Mouse (Mus musculus): ENCODE measurements around the gene Clcn1. TPM values are rescaled to one million over a fixed set of nuclear protein-coding genes. Genes with fewer than 3 reads are reported as not detected.
A peak's percentile ranks its signal among the peaks of the same experiment; 100 is the strongest.

Gene Clcn1
- total and polyA plus RNA-seq, 3 experiments: 0.11 to 0.45 TPM; not detected in 1

- no peak for ATAC-seq (ENCODE audit: extremely low read depth, insufficient number of reproducible peaks, low FRiP score, poor library complexity, severe bottlenecking)
- peaks cover 43% of the 10 kb centered on the region for H3K4me1 ChIP-seq (ENCODE audit: insufficient read depth, low read depth, low read length)
These were observed 62.0 kb downstream of the Clcn1 start for GRCm38 (mm10) chr6:42348281-42349005.

DNA sequence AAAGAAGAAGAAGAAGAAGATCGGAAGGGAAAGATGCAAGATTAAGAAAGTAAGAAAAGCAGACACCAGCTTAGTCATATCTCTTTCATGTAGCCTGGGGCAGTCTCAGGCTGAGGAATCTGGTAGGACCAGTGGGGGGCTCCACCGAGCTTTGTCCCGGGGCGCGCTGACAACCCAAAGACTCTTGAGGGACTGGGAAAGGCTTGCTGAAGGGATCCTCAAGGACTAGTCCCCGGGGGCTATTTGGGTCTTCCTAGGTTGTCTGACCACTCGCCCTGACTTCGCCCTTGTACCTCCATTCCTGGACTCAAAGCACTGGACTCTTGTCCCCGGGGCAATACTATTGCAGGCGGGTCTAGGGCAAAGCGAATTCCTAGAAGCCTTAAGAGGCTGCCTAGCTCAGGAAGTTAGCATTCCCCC, 62.5 kb downstream of the Clcn1 start:
- Histone ChIP-seq H3K9me3 (replicated peaks) (no peaks in the 10 kb centered on the region), H3K27me3 (ENCODE audit: insufficient read depth, low read length) (peaks cover 13% of the 10 kb centered on the region; the same call in 1 of the 2 replicates), H3K36me3 (replicated peaks) (peaks cover 6% of the 10 kb centered on the region), H3K4me3 (ENCODE audit: low read depth, low read length) (peak overlapping the region; percentile 81), H3K4me1 (ENCODE audit: insufficient read depth, low read depth, low read length) (peaks cover 47% of the 10 kb centered on the region)
- DNase-seq (ENCODE audit: low spot score) (peak; percentile 79), ATAC-seq (ENCODE audit: extremely low read depth, insufficient number of reproducible peaks, low FRiP score, poor library complexity, severe bottlenecking) (0 out of 2 replicates have a peak, but pooled peaks have one; percentile 22)
- no peak for TF ChIP-seq CTCF (IDR thresholded peaks at IDR 0.05; ENCODE audit: low read depth, low read length)
- no peak for TF ChIP-seq TAL1 (conservative IDR thresholded peaks at IDR 0.05; ENCODE audit: low read depth, low read length)
- TF ChIP-seq GATA1 (IDR thresholded peaks at IDR 0.05; ENCODE audit: borderline replicate concordance, low read length): no peak
- no peak for TF ChIP-seq POLR2AphosphoS5 (IDR thresholded peaks at IDR 0.05; ENCODE audit: insufficient replicate concordance, low read depth, low read length)
- TF ChIP-seq GATA2 (IDR thresholded peaks at IDR 0.05; ENCODE audit: borderline replicate concordance, low read depth, low read length): no peak

More at GRCm38 (mm10) chr6:42348281-42349005, 62.0 kb downstream of the Clcn1 start:
- H3K27me3 ChIP-seq (ENCODE audit: insufficient read depth, low read length): peaks cover 18% of the 10 kb centered on the region
- H3K4me3 ChIP-seq (ENCODE audit: low read depth, low read length): no peak overlapping the region
- DNase-seq (ENCODE audit: low spot score): no peak
- H3K9me3 ChIP-seq (replicated peaks): no peaks in the 10 kb centered on the region
- peaks cover 6% of the 10 kb centered on the region for H3K36me3 ChIP-seq (replicated peaks)
- TF ChIP-seq CTCF (IDR thresholded peaks at IDR 0.05; ENCODE audit: low read depth, low read length): no peak
- TF ChIP-seq GATA1 (IDR thresholded peaks at IDR 0.05; ENCODE audit: borderline replicate concordance, low read length): no peak
- TF ChIP-seq POLR2AphosphoS5 (IDR thresholded peaks at IDR 0.05; ENCODE audit: insufficient replicate concordance, low read depth, low read length): no peak
- TF ChIP-seq GATA2 (IDR thresholded peaks at IDR 0.05; ENCODE audit: borderline replicate concordance, low read depth, low read length): no peak
- no peak for TF ChIP-seq TAL1 (conservative IDR thresholded peaks at IDR 0.05; ENCODE audit: low read depth, low read length)

- H3K9me3 ChIP-seq (replicated peaks): no peaks in the 10 kb centered on the region
- TF ChIP-seq POLR2AphosphoS5 (IDR thresholded peaks at IDR 0.05; ENCODE audit: insufficient replicate concordance, low read depth, low read length) (no peak), TAL1 (conservative IDR thresholded peaks at IDR 0.05; ENCODE audit: low read depth, low read length) (no peak), CTCF (IDR thresholded peaks at IDR 0.05; ENCODE audit: low read depth, low read length) (no peak), GATA1 (IDR thresholded peaks at IDR 0.05; ENCODE audit: borderline replicate concordance, low read length) (no peak), GATA2 (IDR thresholded peaks at IDR 0.05; ENCODE audit: borderline replicate concordance, low read depth, low read length) (no peak)
These were observed 63.0 kb downstream of the Clcn1 start, which contains the start of gene Zyx for GRCm38 (mm10) chr6:42349426-42350020. Zyx (plus strand) TSS chr6:42349630.

GRCm38 (mm10) chr6:42350021-42350967, 63.8 kb downstream of the Clcn1 start:
- peak; percentile 32 for DNase-seq (ENCODE audit: low spot score)
- H3K4me1 ChIP-seq (ENCODE audit: insufficient read depth, low read depth, low read length): peaks cover 57% of the 10 kb centered on the region
- ATAC-seq (ENCODE audit: extremely low read depth, insufficient number of reproducible peaks, low FRiP score, poor library complexity, severe bottlenecking): no peak
- peaks cover 6% of the 10 kb centered on the region for H3K36me3 ChIP-seq (replicated peaks)
- TF ChIP-seq POLR2AphosphoS5 (IDR thresholded peaks at IDR 0.05; ENCODE audit: insufficient replicate concordance, low read depth, low read length) (no peak), GATA1 (IDR thresholded peaks at IDR 0.05; ENCODE audit: borderline replicate concordance, low read length) (no peak), GATA2 (IDR thresholded peaks at IDR 0.05; ENCODE audit: borderline replicate concordance, low read depth, low read length) (no peak), TAL1 (conservative IDR thresholded peaks at IDR 0.05; ENCODE audit: low read depth, low read length) (no peak), CTCF (IDR thresholded peaks at IDR 0.05; ENCODE audit: low read depth, low read length) (no peak)
- peaks cover 9% of the 10 kb centered on the region; the same call in 1 of the 2 replicates for H3K27me3 ChIP-seq (ENCODE audit: insufficient read depth, low read length)
- H3K4me3 ChIP-seq (ENCODE audit: low read depth, low read length): peak overlapping the region; percentile 81
- no peaks in the 10 kb centered on the region for H3K9me3 ChIP-seq (replicated peaks)

More at GRCm38 (mm10) chr6:42349426-42350020, 63.0 kb downstream of the Clcn1 start, which contains the start of gene Zyx:
- Histone ChIP-seq H3K4me1 (ENCODE audit: insufficient read depth, low read depth, low read length) (peaks cover 52% of the 10 kb centered on the region), H3K36me3 (replicated peaks) (peaks cover 6% of the 10 kb centered on the region), H3K27me3 (ENCODE audit: insufficient read depth, low read length) (peaks cover 10% of the 10 kb centered on the region; the same call in 1 of the 2 replicates), H3K4me3 (ENCODE audit: low read depth, low read length) (peak within 1 kb of the TSS; percentile 81)
- DNase-seq (ENCODE audit: low spot score): peak; percentile 95
- ATAC-seq (ENCODE audit: extremely low read depth, insufficient number of reproducible peaks, low FRiP score, poor library complexity, severe bottlenecking): peak; percentile 78

DNA sequence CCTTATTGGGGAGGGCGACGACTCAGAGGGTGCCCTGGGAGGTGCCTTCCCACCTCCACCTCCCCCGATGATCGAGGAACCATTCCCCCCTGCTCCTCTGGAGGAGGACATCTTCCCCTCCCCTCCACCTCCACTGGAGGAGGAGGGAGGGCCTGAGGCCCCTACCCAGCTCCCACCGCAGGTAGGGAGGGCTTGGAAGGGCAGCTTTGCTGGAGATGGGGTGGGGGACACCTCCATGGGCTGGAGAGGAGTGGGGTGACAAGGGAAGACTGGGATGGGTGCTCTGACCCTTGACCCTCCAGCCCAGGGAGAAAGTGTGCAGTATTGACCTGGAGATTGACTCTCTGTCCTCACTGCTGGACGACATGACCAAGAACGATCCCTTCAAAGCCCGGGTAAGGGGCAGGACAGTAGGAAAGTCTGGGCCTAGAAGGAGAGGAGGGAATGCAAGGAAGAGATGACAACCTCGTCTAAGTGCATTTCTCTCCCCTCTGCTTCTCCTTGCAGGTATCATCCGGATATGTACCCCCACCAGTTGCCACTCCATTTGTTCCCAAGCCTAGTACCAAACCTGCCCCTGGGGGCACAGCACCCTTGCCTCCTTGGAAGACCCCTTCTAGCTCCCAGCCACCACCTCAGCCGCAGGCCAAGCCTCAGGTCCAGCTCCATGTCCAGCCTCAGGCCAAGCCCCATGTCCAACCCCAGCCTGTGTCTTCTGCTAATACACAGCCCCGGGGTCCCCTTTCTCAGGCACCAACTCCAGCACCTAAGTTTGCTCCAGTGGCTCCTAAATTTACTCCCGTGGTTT, 64.7 kb downstream of the Clcn1 start:
- TF ChIP-seq GATA2 (IDR thresholded peaks at IDR 0.05; ENCODE audit: borderline replicate concordance, low read depth, low read length) (no peak), GATA1 (IDR thresholded peaks at IDR 0.05; ENCODE audit: borderline replicate concordance, low read length) (no peak), CTCF (IDR thresholded peaks at IDR 0.05; ENCODE audit: low read depth, low read length) (no peak), TAL1 (conservative IDR thresholded peaks at IDR 0.05; ENCODE audit: low read depth, low read length) (no peak), POLR2AphosphoS5 (IDR thresholded peaks at IDR 0.05; ENCODE audit: insufficient replicate concordance, low read depth, low read length) (no peak)

More for the DNA sequence above, 64.7 kb downstream of the Clcn1 start:
- H3K36me3 ChIP-seq (replicated peaks): peaks cover 14% of the 10 kb centered on the region
- no peaks in the 10 kb centered on the region for H3K9me3 ChIP-seq (replicated peaks)
- no peak for ATAC-seq (ENCODE audit: extremely low read depth, insufficient number of reproducible peaks, low FRiP score, poor library complexity, severe bottlenecking)
- peaks cover 5% of the 10 kb centered on the region; the same call in 1 of the 2 replicates for H3K27me3 ChIP-seq (ENCODE audit: insufficient read depth, low read length)
- peaks cover 57% of the 10 kb centered on the region for H3K4me1 ChIP-seq (ENCODE audit: insufficient read depth, low read depth, low read length)
- H3K4me3 ChIP-seq (ENCODE audit: low read depth, low read length): peak overlapping the region; percentile 81
- DNase-seq (ENCODE audit: low spot score): no peak

Data from G1E (cell line).